Mouse (Mus musculus): Measurements from ENCODE around the gene Gm32742.

- TF ChIP-seq TAL1 (IDR thresholded peaks at IDR 0.05; ENCODE audit: low read length) (no peak), GATA1 (IDR thresholded peaks at IDR 0.05; ENCODE audit: low read length) (no peak)
These were observed 29.5 kb upstream of the Gm32742 start for GRCm38 (mm10) chr9:51194790-51195189.

All from erythroblast, embryonic 14.5 days (primary cell).